Mouse (Mus musculus) regulatory T cell (primary cell): ENCODE data around the gene Steap3.
"Not testable (repeated sequence)": the region's sequence is repeated elsewhere in the genome, so short reads cannot be mapped to it uniquely, and the experiment has no call there.

Experiments
- in situ Hi-C: fragments of 300-600 bp; cut with MboI, MseI; formaldehyde crosslinking; loops from one replicate; pipeline ENCODE4 v1.15.1; 2025; ENCODE audit warnings: high pct_unique_total_duplicates

Gene Steap3

GRCm38 (mm10) chr1:120272605-120273004, at the start of gene Steap3:
Gene Steap3 (minus strand): TSS chr1:120272705.
- in situ Hi-C loops = no loop called here

GRCm38 (mm10) chr1:120321270-120322021, 48.9 kb upstream of the Steap3 start:
- in situ Hi-C loops = no loop called here

- in situ Hi-C loops = no loop called here
These were observed 33.3 kb upstream of the Steap3 start for GRCm38 (mm10) chr1:120305801-120306200.

GRCm38 (mm10) chr1:120296936-120297335, 24.4 kb upstream of the Steap3 start:
- in situ Hi-C loops = no loop called here

- in situ Hi-C loops = no loop called here
These were observed 21.3 kb upstream of the Steap3 start for GRCm38 (mm10) chr1:120293803-120294202.

GRCm38 (mm10) chr1:120291709-120292108, 19.2 kb upstream of the Steap3 start:
- in situ Hi-C loops = no loop called here

GRCm38 (mm10) chr1:120289843-120290242, 17.3 kb upstream of the Steap3 start:
- in situ Hi-C loops = no loop called here

- in situ Hi-C loops = no loop called here
These were observed 15.2 kb upstream of the Steap3 start for GRCm38 (mm10) chr1:120287679-120288078.

- in situ Hi-C loops = not testable (repeated sequence)
These were observed 3.6 kb upstream of the Steap3 start for GRCm38 (mm10) chr1:120276058-120276457.

GRCm38 (mm10) chr1:120275224-120275623, 2.7 kb upstream of the Steap3 start:
- in situ Hi-C loops = no loop called here

- in situ Hi-C loops = no loop called here
These were observed 1.6 kb downstream of the Steap3 start for GRCm38 (mm10) chr1:120270882-120271281.

GRCm38 (mm10) chr1:120270115-120270514, 2.4 kb downstream of the Steap3 start:
- in situ Hi-C loops = no loop called here

- in situ Hi-C loops = no loop called here
These were observed 4.9 kb downstream of the Steap3 start for GRCm38 (mm10) chr1:120267631-120268030.

GRCm38 (mm10) chr1:120266460-120266859, 6.0 kb downstream of the Steap3 start:
- in situ Hi-C loops = no loop called here

- in situ Hi-C loops = no loop called here
These were observed 7.4 kb downstream of the Steap3 start for GRCm38 (mm10) chr1:120264861-120265686.

GRCm38 (mm10) chr1:120263226-120263625, 9.3 kb downstream of the Steap3 start:
- in situ Hi-C loops = no loop called here

GRCm38 (mm10) chr1:120261166-120261565, 11.3 kb downstream of the Steap3 start:
- in situ Hi-C loops = no loop called here

GRCm38 (mm10) chr1:120259249-120259648, 13.3 kb downstream of the Steap3 start:
- in situ Hi-C loops = no loop called here

GRCm38 (mm10) chr1:120258744-120259143, 13.8 kb downstream of the Steap3 start:
- in situ Hi-C loops = no loop called here

- in situ Hi-C loops = no loop called here
These were observed 14.3 kb downstream of the Steap3 start for GRCm38 (mm10) chr1:120258245-120258644.

- in situ Hi-C loops = no loop called here
These were observed 18.8 kb downstream of the Steap3 start for GRCm38 (mm10) chr1:120253751-120254150.

GRCm38 (mm10) chr1:120252519-120253160, 19.9 kb downstream of the Steap3 start:
- in situ Hi-C loops = no loop called here
